Mouse (Mus musculus) small intestine, adult 2 months (tissue): ENCODE measurements at regions not wholly inside any gene's neighbourhood (a gene's known extent, or its start where the extent isn't known, plus 50 kb on each side); places are given as distances from the start of the nearest gene placed in this dataset.

ENCODE experiments used
- CTCF ChIP-seq: fragments of 200-500 bp; IDR thresholded peaks from 2 replicates; pipeline ENCODE4 v1.5.1; 2012; ENCODE audit warnings: low read depth, mild to moderate bottlenecking, control low read depth, inconsistent platforms, low read length, moderate library complexity, mixed read lengths; ENCODE audit not compliant: insufficient replicate concordance, insufficient read length; ENCODE audit errors: extremely low read depth
- POLR2A ChIP-seq: fragments of 200-500 bp; IDR thresholded peaks from 2 replicates; pipeline ENCODE4 v1.6.1; 2012; ENCODE audit warnings: low read depth, mild to moderate bottlenecking, control low read depth, inconsistent platforms, low read length, moderate library complexity

GRCm38 (mm10) chr10:117522906-117523829 lies 106.1 kb upstream of the Cpm start:
- TF ChIP-seq CTCF (no peak), POLR2A (no peak)
